Mouse (Mus musculus) heart, embryonic 13.5 days (tissue): ENCODE measurements at regions not wholly inside any gene's neighbourhood (a gene's known extent, or its start where the extent isn't known, plus 50 kb on each side); places are given as distances from the start of the nearest gene placed in this dataset.
"Not testable (repeated sequence)": the region's sequence is repeated elsewhere in the genome, so short reads cannot be mapped to it uniquely, and the experiment has no call there.

Source experiments
- ATAC-seq: fragments of 200-750 bp; cut with Nextera tagmentation; 2 replicates; pipeline ENCODE4 v1.8.0; 2017; ENCODE audit warnings: moderate TSS enrichment; ENCODE audit not compliant: insufficient number of reproducible peaks, low FRiP score, low TSS enrichment; ENCODE audit errors: extremely low read depth
- H3K27ac ChIP-seq: fragments of 300-500 bp; sonication (generic); replicated peaks from 2 replicates; pipeline ENCODE4 v1.5.1; 2015; ENCODE audit warnings: moderate library complexity, mild to moderate bottlenecking, inconsistent platforms
- H3K27me3 ChIP-seq: fragments of 300-500 bp; sonication (generic); replicated peaks from 2 replicates; pipeline ENCODE4 v1.6.1; 2015; ENCODE audit warnings: mild to moderate bottlenecking, inconsistent platforms
- H3K36me3 ChIP-seq: fragments of 300-500 bp; sonication (generic); 2 replicates; pipeline ENCODE4 v1.6.1; 2015; ENCODE audit warnings: mild to moderate bottlenecking, inconsistent platforms
- H3K4me1 ChIP-seq: fragments of 300-500 bp; sonication (generic); 2 replicates; pipeline ENCODE4 v1.6.1; 2015; ENCODE audit warnings: inconsistent platforms
- H3K4me2 ChIP-seq: fragments of 300-500 bp; sonication (generic); 2 replicates; pipeline ENCODE4 v1.6.1; 2015; ENCODE audit warnings: inconsistent platforms, mild to moderate bottlenecking, moderate library complexity
- H3K4me3 ChIP-seq: fragments of 300-500 bp; sonication (generic); 2 replicates; pipeline ENCODE4 v1.5.1; 2015; ENCODE audit warnings: moderate library complexity, mild to moderate bottlenecking, inconsistent platforms
- H3K9ac ChIP-seq: fragments of 300-500 bp; sonication (generic); 2 replicates; pipeline ENCODE4 v1.6.1; 2015; ENCODE audit warnings: inconsistent platforms, mild to moderate bottlenecking, moderate library complexity
- H3K9me3 ChIP-seq: fragments of 300-500 bp; sonication (generic); 2 replicates; pipeline ENCODE4 v1.6.1; 2016; ENCODE audit warnings: inconsistent platforms
- WGBS: fragments of 180-500 bp; shearing (Covaris S2); methylation state at CpG from one replicate; pipeline ENCODE4 v1.1.7; 2015; ENCODE audit warnings: mixed read lengths; 5-methylcytosine and 5-hydroxymethylcytosine counted together

- H3K36me3 ChIP-seq: not testable (repeated sequence)
- WGBS: 29% methylated on average over 6 of the region's 6 CpGs
Measured at GRCm38 (mm10) chr13:52252726-52253125, 278.4 kb downstream of the Diras2 start.

GRCm38 (mm10) chr13:52253138-52253537 lies 277.9 kb downstream of the Diras2 start:
- Histone ChIP-seq H3K27me3 (0 out of 2 replicates have a peak, but pooled peaks cover 3% of the 10 kb centered on the region), H3K4me2 (no peak overlapping the region), H3K36me3 (no peaks in the 10 kb centered on the region), H3K4me1 (no peaks in the 10 kb centered on the region), H3K27ac (no peak overlapping the region), H3K9me3 (no peaks in the 10 kb centered on the region), H3K9ac (no peak overlapping the region), H3K4me3 (no peak overlapping the region)
- 24% methylated on average over 8 of the region's 8 CpGs for WGBS
- ATAC-seq: no peak

More at GRCm38 (mm10) chr13:52252726-52253125, 278.4 kb downstream of the Diras2 start:
- ATAC-seq, H3K27me3 ChIP-seq, H3K27ac ChIP-seq, H3K9ac ChIP-seq, H3K4me2 ChIP-seq, H3K4me3 ChIP-seq, H3K4me1 ChIP-seq, H3K9me3 ChIP-seq: not testable (repeated sequence)

- no peak overlapping the region for H3K27ac ChIP-seq
- no peaks in the 10 kb centered on the region for H3K4me1 ChIP-seq
- H3K4me2 ChIP-seq: no peak overlapping the region
- no peak for ATAC-seq
- no peak overlapping the region for H3K4me3 ChIP-seq
- H3K9me3 ChIP-seq: no peaks in the 10 kb centered on the region
- no peaks in the 10 kb centered on the region for H3K36me3 ChIP-seq
- H3K27me3 ChIP-seq: 0 out of 2 replicates have a peak, but pooled peaks cover 3% of the 10 kb centered on the region
- 12% methylated on average over 9 of the region's 9 CpGs for WGBS
- no peak overlapping the region for H3K9ac ChIP-seq
Measured at GRCm38 (mm10) chr13:52254185-52254584, 276.9 kb downstream of the Diras2 start.

- no peak for ATAC-seq
- Histone ChIP-seq H3K4me3 (no peak overlapping the region), H3K27me3 (no peaks in the 10 kb centered on the region), H3K36me3 (no peaks in the 10 kb centered on the region), H3K9me3 (no peaks in the 10 kb centered on the region), H3K4me2 (no peak overlapping the region), H3K27ac (no peak overlapping the region), H3K9ac (no peak overlapping the region), H3K4me1 (no peaks in the 10 kb centered on the region)
- 63% methylated on average over 5 of the region's 5 CpGs for WGBS
Measured at GRCm38 (mm10) chr13:52255697-52256096, 275.4 kb downstream of the Diras2 start.

- no peak for ATAC-seq
- no peak overlapping the region for H3K4me3 ChIP-seq
- no peaks in the 10 kb centered on the region for H3K4me1 ChIP-seq
- H3K27me3 ChIP-seq: no peaks in the 10 kb centered on the region
- H3K36me3 ChIP-seq: no peaks in the 10 kb centered on the region
- no peaks in the 10 kb centered on the region for H3K9me3 ChIP-seq
- no peak overlapping the region for H3K4me2 ChIP-seq
- WGBS: 67% methylated on average over 8 of the region's 8 CpGs
- no peak overlapping the region for H3K27ac ChIP-seq
- H3K9ac ChIP-seq: no peak overlapping the region
Measured at GRCm38 (mm10) chr13:52258373-52258772, 272.7 kb downstream of the Diras2 start.

GRCm38 (mm10) chr13:52262949-52263550 lies 268.0 kb downstream of the Diras2 start:
- Histone ChIP-seq H3K27me3 (no peaks in the 10 kb centered on the region), H3K4me1 (no peaks in the 10 kb centered on the region), H3K9ac (no peak overlapping the region), H3K4me3 (no peak overlapping the region), H3K36me3 (no peaks in the 10 kb centered on the region), H3K4me2 (no peak overlapping the region), H3K27ac (no peak overlapping the region), H3K9me3 (no peaks in the 10 kb centered on the region)
- 82% methylated on average over 14 of the region's 14 CpGs for WGBS
- ATAC-seq: no peak

- Histone ChIP-seq H3K9ac (no peak overlapping the region), H3K4me3 (no peak overlapping the region), H3K36me3 (no peaks in the 10 kb centered on the region), H3K4me1 (peaks cover 7% of the 10 kb centered on the region; the same call in 1 of the 2 replicates), H3K27me3 (no peaks in the 10 kb centered on the region), H3K9me3 (no peaks in the 10 kb centered on the region), H3K4me2 (no peak overlapping the region), H3K27ac (no peak overlapping the region)
- WGBS: 60% methylated on average over 6 of the region's 6 CpGs
- ATAC-seq: no peak
Measured at GRCm38 (mm10) chr13:52268279-52268678, 262.8 kb downstream of the Diras2 start.

- Histone ChIP-seq H3K4me1 (peaks cover 12% of the 10 kb centered on the region), H3K9ac (no peak overlapping the region), H3K36me3 (no peaks in the 10 kb centered on the region), H3K27me3 (peaks cover 9% of the 10 kb centered on the region; the same call in 1 of the 2 replicates), H3K27ac (no peak overlapping the region), H3K4me3 (no peak overlapping the region), H3K4me2 (no peak overlapping the region), H3K9me3 (no peaks in the 10 kb centered on the region)
- WGBS: 79% methylated on average over 19 of the region's 19 CpGs
- ATAC-seq: no peak
Measured at GRCm38 (mm10) chr13:52273502-52274246, 257.4 kb downstream of the Diras2 start.

- no peak for ATAC-seq
- Histone ChIP-seq H3K4me2 (no peak overlapping the region), H3K36me3 (no peaks in the 10 kb centered on the region), H3K4me3 (no peak overlapping the region), H3K27me3 (peaks cover 9% of the 10 kb centered on the region; the same call in 1 of the 2 replicates), H3K4me1 (peaks cover 5% of the 10 kb centered on the region; the same call in 1 of the 2 replicates), H3K9ac (no peak overlapping the region), H3K27ac (no peak overlapping the region), H3K9me3 (0 out of 2 replicates have a peak, but pooled peaks cover 4% of the 10 kb centered on the region)
- WGBS: 67% methylated on average over 5 of the region's 5 CpGs
Measured at GRCm38 (mm10) chr13:52275196-52275595, 255.9 kb downstream of the Diras2 start.

GRCm38 (mm10) chr13:52275675-52276074 lies 255.4 kb downstream of the Diras2 start:
- Histone ChIP-seq H3K4me2 (peak overlapping the region; percentile 59), H3K9ac (peak overlapping the region; percentile 37; the same call in 1 of the 2 replicates), H3K4me3 (peak overlapping the region; percentile 25; the same call in 1 of the 2 replicates), H3K4me1 (peaks cover 5% of the 10 kb centered on the region; the same call in 1 of the 2 replicates), H3K36me3 (no peaks in the 10 kb centered on the region), H3K27ac (no peak overlapping the region), H3K27me3 (peaks cover 9% of the 10 kb centered on the region; the same call in 1 of the 2 replicates), H3K9me3 (0 out of 2 replicates have a peak, but pooled peaks cover 4% of the 10 kb centered on the region)
- 0 out of 2 replicates have a peak, but pooled peaks have one; percentile 25 for ATAC-seq
- WGBS: 7% methylated on average over 8 of the region's 8 CpGs

- Histone ChIP-seq H3K4me2 (no peak overlapping the region), H3K4me1 (peaks cover 5% of the 10 kb centered on the region; the same call in 1 of the 2 replicates), H3K9me3 (0 out of 2 replicates have a peak, but pooled peaks cover 4% of the 10 kb centered on the region), H3K36me3 (no peaks in the 10 kb centered on the region), H3K4me3 (no peak overlapping the region), H3K27ac (no peak overlapping the region), H3K27me3 (peaks cover 9% of the 10 kb centered on the region; the same call in 1 of the 2 replicates), H3K9ac (no peak overlapping the region)
- no peak for ATAC-seq
- WGBS: 60% methylated on average over 3 of the region's 3 CpGs
Measured at GRCm38 (mm10) chr13:52277195-52277594, 253.9 kb downstream of the Diras2 start.
